Mouse (Mus musculus) erythroblast, embryonic 14.5 days (primary cell): ENCODE results near the gene Col25a1.

Experiments used
- GATA1 ChIP-seq: IDR thresholded peaks from 2 replicates; pipeline ENCODE4 v1.6.1; 2012; ENCODE audit warnings: low read length, inconsistent platforms, mixed read lengths
- TAL1 ChIP-seq: IDR thresholded peaks from 3 replicates; pipeline ENCODE4 v1.6.1; 2012; ENCODE audit warnings: low read length, inconsistent platforms, mixed read lengths

DNA sequence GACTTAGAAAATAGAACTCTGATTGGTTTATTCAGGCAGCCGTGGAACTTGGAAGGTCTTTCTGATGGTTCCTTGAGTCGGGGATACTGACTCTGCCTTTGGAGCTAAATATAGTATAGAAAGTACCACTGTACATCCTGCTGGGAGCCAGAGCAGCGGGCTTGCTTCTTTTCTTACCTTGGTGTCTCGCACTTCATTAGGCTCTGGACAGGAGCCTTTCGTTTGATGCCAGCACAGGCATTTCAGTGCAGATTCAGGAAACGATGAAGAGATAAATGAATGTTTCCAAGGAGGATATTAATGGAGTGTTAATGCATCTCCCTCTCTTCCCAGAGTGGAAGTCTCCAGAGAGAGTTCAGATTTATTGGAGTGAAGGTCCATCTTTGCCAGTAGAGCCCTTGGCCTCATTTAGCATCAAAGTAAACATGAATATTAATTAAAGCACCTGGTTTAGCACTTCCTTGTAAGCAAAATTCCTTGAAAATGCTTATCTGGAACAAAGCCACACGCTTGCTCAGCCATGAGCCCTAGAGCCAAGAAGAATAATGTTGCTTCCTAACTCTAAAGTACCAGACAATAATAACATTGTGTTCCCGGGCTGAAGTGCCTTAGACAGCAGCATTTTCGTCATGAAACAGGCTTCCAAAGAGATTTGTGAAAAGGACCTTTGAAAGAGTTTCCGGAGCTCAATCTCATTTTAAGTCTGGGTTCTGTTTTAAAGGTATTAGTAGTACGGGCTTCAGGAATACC, 151.9 kb downstream of the Col25a1 start:
- TF ChIP-seq GATA1 (no peak), TAL1 (no peak)
